Mouse (Mus musculus) midbrain, postnatal 0 days (tissue): ENCODE results near the gene Ptafr. TPM values are rescaled to one million over a fixed set of nuclear protein-coding genes. Genes with fewer than 3 reads are reported as not detected.

Experiments
- ATAC-seq: fragments of 200-750 bp; cut with Nextera tagmentation; 2 replicates; pipeline ENCODE4 v1.8.0; 2017; ENCODE audit warnings: moderate number of reproducible peaks, mild to moderate bottlenecking, moderate TSS enrichment, moderate library complexity; ENCODE audit not compliant: low FRiP score
- DNase-seq: peaks from one replicate; pipeline ENCODE4 v3.0.0-alpha.2; 2015; ENCODE audit warnings: low spot score
- H3K27ac ChIP-seq: fragments of 300-500 bp; sonication (generic); 2 replicates; pipeline ENCODE4 v1.5.1; 2014; ENCODE audit warnings: low read depth, mild to moderate bottlenecking, low read length, mixed read lengths
- H3K27me3 ChIP-seq: fragments of 300-500 bp; sonication (generic); 2 replicates; pipeline ENCODE4 v1.6.1; 2014; ENCODE audit warnings: low read length, control low read depth, mixed read lengths; ENCODE audit not compliant: insufficient read depth
- H3K36me3 ChIP-seq: fragments of 300-500 bp; sonication (generic); 2 replicates; pipeline ENCODE4 v1.6.1; 2014; ENCODE audit warnings: low read length, control low read depth, mixed read lengths; ENCODE audit not compliant: insufficient read depth
- H3K4me1 ChIP-seq: fragments of 300-500 bp; sonication (generic); 2 replicates; pipeline ENCODE4 v1.6.1; 2014; ENCODE audit warnings: mild to moderate bottlenecking, control low read depth, antibody characterized with exemption, low read length, mixed read lengths; ENCODE audit not compliant: insufficient read depth
- H3K4me2 ChIP-seq: fragments of 300-500 bp; sonication (generic); 2 replicates; pipeline ENCODE4 v1.6.1; 2014; ENCODE audit warnings: low read depth, mild to moderate bottlenecking, low read length, mixed read lengths; ENCODE audit not compliant: poor library complexity, severe bottlenecking
- H3K4me3 ChIP-seq: fragments of 300-500 bp; sonication (generic); 2 replicates; pipeline ENCODE4 v1.5.1; 2014; ENCODE audit warnings: low read depth, mild to moderate bottlenecking, low read length, moderate library complexity
- H3K9ac ChIP-seq: fragments of 300-500 bp; sonication (generic); replicated peaks from 2 replicates; pipeline ENCODE4 v1.6.1; 2014; ENCODE audit warnings: mild to moderate bottlenecking, low read length, moderate library complexity, mixed read lengths; ENCODE audit not compliant: poor library complexity, severe bottlenecking
- H3K9me3 ChIP-seq: fragments of 300-500 bp; sonication (generic); 2 replicates; pipeline ENCODE4 v1.6.1; 2016; ENCODE audit warnings: low read length, control low read depth
- CTCF ChIP-seq: IDR thresholded peaks from 2 replicates; pipeline ENCODE4 v1.5.1; 2016; ENCODE audit warnings: antibody characterized with exemption, mild to moderate bottlenecking
- WGBS: fragments of 180-500 bp; shearing (Covaris S2); extraction: QIAGEN DNeasy Blood & Tissue Kit; methylation state at CpG from one replicate; pipeline ENCODE4 v1.1.7; 2014; 5-methylcytosine and 5-hydroxymethylcytosine counted together
- polyA plus RNA-seq: library from polyadenylated mRNA; unstranded; fragments of >200 nt; fragmentation: Nextera tagmentation; extraction: Ambion mirVana; gene quantifications from 2 replicates; pipeline ENCODE4 v1.2.1, GENCODE M21; 2015
- total RNA-seq: library from RNA; depleted of rRNA; stranded (reverse); fragments of >200 nt; gene quantifications from 2 replicates; pipeline ENCODE4 v1.2.3, GENCODE M21; 2014

Gene Ptafr
- total and polyA plus RNA-seq, 2 experiments from 2014 or later, result 0.26 to 1.1 TPM

- H3K4me3 ChIP-seq, result no peak overlapping the region
- no peaks in the 10 kb centered on the region for H3K9me3 ChIP-seq
- H3K27ac ChIP-seq, result no peak overlapping the region
- H3K9ac ChIP-seq, result no peak overlapping the region
- no peak for TF ChIP-seq CTCF
- H3K36me3 ChIP-seq, result no peaks in the 10 kb centered on the region
- no peaks in the 10 kb centered on the region for H3K4me1 ChIP-seq
- no peak for DNase-seq
- H3K27me3 ChIP-seq, result no peaks in the 10 kb centered on the region
- H3K4me2 ChIP-seq, result no peak overlapping the region
- no peak for ATAC-seq
- WGBS, result 84% methylated on average over 2 of the region's 2 CpGs
Observed at GRCm38 (mm10) chr4:132584975-132585374, 21.1 kb downstream of the Ptafr start.

GRCm38 (mm10) chr4:132586282-132586681 is 22.4 kb downstream of the Ptafr start:
- Histone ChIP-seq H3K27ac (no peak overlapping the region), H3K4me1 (no peaks in the 10 kb centered on the region), H3K36me3 (no peaks in the 10 kb centered on the region), H3K9me3 (no peaks in the 10 kb centered on the region), H3K27me3 (no peaks in the 10 kb centered on the region), H3K4me2 (no peak overlapping the region), H3K9ac (no peak overlapping the region), H3K4me3 (no peak overlapping the region)
- 99% methylated on average over 4 of the region's 4 CpGs for WGBS
- DNase-seq, result no peak
- no peak for TF ChIP-seq CTCF
- no peak for ATAC-seq

- no peaks in the 10 kb centered on the region for H3K27me3 ChIP-seq
- H3K9me3 ChIP-seq, result no peaks in the 10 kb centered on the region
- H3K36me3 ChIP-seq, result no peaks in the 10 kb centered on the region
- no peak overlapping the region for H3K4me2 ChIP-seq
- H3K4me3 ChIP-seq, result no peak overlapping the region
- H3K27ac ChIP-seq, result no peak overlapping the region
- ATAC-seq, result no peak
- H3K9ac ChIP-seq, result no peak overlapping the region
- 84% methylated on average over 3 of the region's 3 CpGs for WGBS
- DNase-seq, result no peak
- H3K4me1 ChIP-seq, result no peaks in the 10 kb centered on the region
- TF ChIP-seq CTCF, result no peak
Observed at GRCm38 (mm10) chr4:132588512-132588911, 24.6 kb downstream of the Ptafr start.

- ATAC-seq, result no peak
- no peak overlapping the region for H3K9ac ChIP-seq
- no peak overlapping the region for H3K4me3 ChIP-seq
- DNase-seq, result no peak
- no peaks in the 10 kb centered on the region for H3K36me3 ChIP-seq
- no peak for TF ChIP-seq CTCF
- 77% methylated on average over 10 of the region's 10 CpGs for WGBS
- no peaks in the 10 kb centered on the region for H3K27me3 ChIP-seq
- no peaks in the 10 kb centered on the region for H3K4me1 ChIP-seq
- H3K4me2 ChIP-seq, result no peak overlapping the region
- H3K27ac ChIP-seq, result no peak overlapping the region
- no peaks in the 10 kb centered on the region for H3K9me3 ChIP-seq
Observed at GRCm38 (mm10) chr4:132590642-132591041, 26.8 kb downstream of the Ptafr start.

GRCm38 (mm10) chr4:132592958-132593357 is 29.1 kb downstream of the Ptafr start:
- no peak overlapping the region for H3K4me3 ChIP-seq
- no peaks in the 10 kb centered on the region for H3K4me1 ChIP-seq
- WGBS, result 91% methylated on average over 9 of the region's 9 CpGs
- no peak overlapping the region for H3K27ac ChIP-seq
- DNase-seq (no peak), ATAC-seq (no peak)
- H3K9ac ChIP-seq, result no peak overlapping the region
- no peak overlapping the region for H3K4me2 ChIP-seq
- TF ChIP-seq CTCF, result no peak
- H3K36me3 ChIP-seq, result no peaks in the 10 kb centered on the region
- H3K9me3 ChIP-seq, result no peaks in the 10 kb centered on the region
- H3K27me3 ChIP-seq, result no peaks in the 10 kb centered on the region

- Histone ChIP-seq H3K4me2 (no peak overlapping the region), H3K27ac (no peak overlapping the region), H3K36me3 (no peaks in the 10 kb centered on the region), H3K4me3 (no peak overlapping the region), H3K27me3 (no peaks in the 10 kb centered on the region), H3K4me1 (no peaks in the 10 kb centered on the region), H3K9me3 (no peaks in the 10 kb centered on the region), H3K9ac (no peak overlapping the region)
- TF ChIP-seq CTCF, result no peak
- DNase-seq, result no peak
- ATAC-seq, result no peak
- WGBS, result 25% methylated on average over 4 of the region's 4 CpGs
Observed at GRCm38 (mm10) chr4:132594191-132594590, 30.3 kb downstream of the Ptafr start.
